Mouse (Mus musculus) lung, adult 18-20 months (tissue): Measurements from ENCODE around the gene Tmem267.
A peak's percentile ranks its signal among the peaks of the same experiment; 100 is the strongest.

Experiments
- DNase-seq, 2 experiments: peaks; one replicate each; pipeline ENCODE4 v3.0.0; 2022; ENCODE audit warnings: mixed read lengths in 2 of 2

Gene Tmem267

GRCm38 (mm10) chr13:119619735-119620134 lies 131.9 kb downstream of the Tmem267 start:
- DNase-seq, result no peak

- DNase-seq, result peak in 1 of 2 experiments; percentile 20
Measured at GRCm38 (mm10) chr13:119623634-119624033, 135.8 kb downstream of the Tmem267 start, which contains the start of gene Ccl28. Gene Ccl28, plus strand, starts transcription at chr13:119623819.

- peak in 1 of 2 experiments; percentile 12 for DNase-seq
Measured at GRCm38 (mm10) chr13:119625952-119626351, 138.1 kb downstream of the Tmem267 start.

GRCm38 (mm10) chr13:119631482-119632155 lies 143.8 kb downstream of the Tmem267 start:
- peak; percentile 80 to 92 for DNase-seq

- DNase-seq, result no peak
Measured at GRCm38 (mm10) chr13:119632156-119632548, 144.3 kb downstream of the Tmem267 start.

GRCm38 (mm10) chr13:119635496-119635895 lies 147.7 kb downstream of the Tmem267 start:
- no peak for DNase-seq

- no peak for DNase-seq
Measured at GRCm38 (mm10) chr13:119637837-119638236, 150.0 kb downstream of the Tmem267 start.

- DNase-seq, result no peak
Measured at GRCm38 (mm10) chr13:119638449-119638848, 150.6 kb downstream of the Tmem267 start.

- DNase-seq, result no peak
Measured at GRCm38 (mm10) chr13:119639302-119639701, 151.5 kb downstream of the Tmem267 start.

GRCm38 (mm10) chr13:119640504-119640903 lies 152.7 kb downstream of the Tmem267 start:
- DNase-seq, result peak in 1 of 2 experiments; percentile 7

GRCm38 (mm10) chr13:119641145-119641544 lies 153.3 kb downstream of the Tmem267 start:
- no peak for DNase-seq

- DNase-seq, result no peak
Measured at GRCm38 (mm10) chr13:119644769-119645168, 156.9 kb downstream of the Tmem267 start.

GRCm38 (mm10) chr13:119646511-119646910 lies 158.7 kb downstream of the Tmem267 start:
- no peak for DNase-seq

- no peak for DNase-seq
Measured at GRCm38 (mm10) chr13:119648891-119649698, 161.3 kb downstream of the Tmem267 start.

- no peak for DNase-seq
Measured at GRCm38 (mm10) chr13:119649699-119650046, 161.8 kb downstream of the Tmem267 start.

- no peak for DNase-seq
Measured at GRCm38 (mm10) chr13:119654734-119655133, 166.9 kb downstream of the Tmem267 start.

- no peak for DNase-seq
Measured at GRCm38 (mm10) chr13:119656246-119656645, 168.4 kb downstream of the Tmem267 start.

- no peak for DNase-seq
Measured at GRCm38 (mm10) chr13:119656846-119657416, 169.1 kb downstream of the Tmem267 start.
